Mouse (Mus musculus) gastrocnemius, postnatal 25 days (tissue): Measurements from ENCODE around the gene Ppcs. TPM values are rescaled to one million over a fixed set of nuclear protein-coding genes. Genes with fewer than 3 reads are reported as not detected.

ENCODE experiments used
- DNase-seq: peaks from one replicate; pipeline ENCODE4 v3.0.0; 2022
- long read RNA-seq, 2 experiments: library from polyadenylated mRNA; stranded (forward); transcript quantifications; one replicate each; pipeline ENCODE4 v2.0.0; 2021
- total RNA-seq, 2 experiments: library from RNA; stranded (reverse); gene quantifications; 1 replicate in 1 of 2; 2 replicates in 1 of 2; pipeline ENCODE4 v1.2.3; 2021

Gene Ppcs
- 1 to 10 TPM; 5.1 to 5.2 TPM for total RNA-seq
- long read RNA-seq, experiment 1, transcript Ppcs-201 (3 exons, 1,443 nt), result major isoform, 6 of 6 reads
- long read RNA-seq, experiment 1, partial matches to known transcripts, result 0 of 6 reads
- long read RNA-seq, experiment 1, other reads (novel, unspliced or antisense), result 0 of 6 reads
- long read RNA-seq, experiment 2, transcript Ppcs-201 (3 exons, 1,443 nt), result major isoform, 14 of 19 reads
- long read RNA-seq, experiment 2, partial matches to known transcripts, result 0 of 19 reads
- long read RNA-seq, experiment 2, other reads (novel, unspliced or antisense), result 3 of 19 reads

DNA sequence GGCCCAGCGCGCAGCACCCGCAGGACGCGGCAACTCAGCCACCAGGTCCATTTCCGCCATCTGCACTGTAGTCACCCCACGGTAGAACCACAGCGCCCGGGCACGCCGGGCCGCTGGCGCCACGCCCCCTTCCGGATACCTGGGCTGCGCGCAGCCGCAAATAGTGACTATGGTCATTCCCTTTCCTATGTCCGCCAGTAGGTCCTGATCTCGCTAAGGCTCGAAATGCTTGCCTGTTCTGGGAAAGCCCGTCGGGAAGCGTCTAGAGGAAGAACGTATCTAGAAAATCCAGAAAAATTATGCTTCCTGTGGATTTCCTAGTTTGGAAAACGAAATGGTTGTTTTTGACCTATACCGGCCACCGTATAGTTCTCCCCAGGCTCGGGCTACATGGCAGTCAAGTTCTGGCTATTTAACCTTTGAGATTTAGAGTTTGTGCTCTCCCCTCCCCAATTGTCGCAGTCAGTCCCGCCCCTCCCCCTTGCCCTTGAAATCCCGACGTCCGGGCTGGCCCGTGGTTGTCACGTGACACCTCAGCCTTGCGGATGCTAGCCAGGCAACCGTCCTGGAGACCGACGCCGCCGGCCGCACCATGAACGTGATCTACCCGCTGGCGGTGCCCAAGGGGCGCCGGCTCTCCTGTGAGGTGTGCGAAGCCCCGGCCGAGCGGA lies at the start of gene Ppcs, which contains the start of gene Zmynd12:
Ppcs (minus strand) TSS at position 127 of the 671 bp plus-strand sequence.
Zmynd12 (plus strand) TSS at position 521 of the 671 bp plus-strand sequence.
- DNase-seq, result peak; percentile 87

DNA sequence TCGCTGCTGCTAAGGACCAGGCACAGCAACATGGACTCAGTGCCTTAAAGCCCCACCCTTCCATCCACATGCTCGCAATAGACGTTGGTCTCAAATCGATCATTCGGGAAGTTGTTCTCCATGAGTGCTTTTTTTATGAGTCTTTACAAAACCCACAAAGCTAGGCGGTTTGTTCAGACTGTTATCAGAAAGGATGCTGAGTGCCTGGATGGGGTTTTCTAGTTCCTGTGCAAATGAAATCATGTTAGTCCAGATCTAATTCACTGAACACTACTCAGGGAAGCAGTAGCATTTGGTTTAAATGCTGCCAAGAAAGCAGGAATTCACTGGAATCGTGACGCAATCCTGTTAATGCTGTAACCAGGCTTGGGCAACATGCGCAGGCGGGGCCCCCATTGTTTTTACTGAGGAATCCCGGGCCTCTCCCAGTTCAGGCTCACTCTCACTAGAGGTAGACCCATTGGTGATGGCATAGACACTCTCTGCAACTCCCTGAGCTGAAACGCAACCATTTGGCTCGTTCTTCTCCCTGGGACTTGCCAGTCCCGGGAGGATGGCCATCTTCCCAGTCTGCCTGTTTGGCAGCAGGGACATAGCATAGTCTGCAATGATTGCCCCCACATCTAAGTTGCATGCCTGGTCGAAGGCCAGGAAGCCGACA lies 45.6 kb upstream of the Ppcs start:
- peak; percentile 36 for DNase-seq

DNA sequence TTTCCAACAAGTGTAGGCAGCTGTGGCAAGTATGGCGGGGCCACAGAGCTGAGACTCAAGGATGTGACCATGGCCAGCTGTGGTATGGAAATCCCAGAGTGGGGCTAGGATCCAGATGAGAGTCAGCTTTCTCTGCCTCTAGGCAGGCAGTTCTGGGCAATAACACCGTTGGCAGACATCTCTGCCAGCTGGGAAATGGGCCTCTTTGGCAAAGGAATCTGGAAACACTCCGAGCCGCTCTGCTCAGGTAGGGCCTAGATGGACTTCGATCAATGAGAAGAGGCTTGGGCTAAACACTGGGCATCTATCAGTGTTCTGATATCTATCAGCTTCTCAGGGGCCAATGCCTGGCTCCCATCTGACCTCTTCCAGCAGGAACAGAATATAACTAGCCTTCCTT lies 43.6 kb upstream of the Ppcs start:
- no peak for DNase-seq

DNA sequence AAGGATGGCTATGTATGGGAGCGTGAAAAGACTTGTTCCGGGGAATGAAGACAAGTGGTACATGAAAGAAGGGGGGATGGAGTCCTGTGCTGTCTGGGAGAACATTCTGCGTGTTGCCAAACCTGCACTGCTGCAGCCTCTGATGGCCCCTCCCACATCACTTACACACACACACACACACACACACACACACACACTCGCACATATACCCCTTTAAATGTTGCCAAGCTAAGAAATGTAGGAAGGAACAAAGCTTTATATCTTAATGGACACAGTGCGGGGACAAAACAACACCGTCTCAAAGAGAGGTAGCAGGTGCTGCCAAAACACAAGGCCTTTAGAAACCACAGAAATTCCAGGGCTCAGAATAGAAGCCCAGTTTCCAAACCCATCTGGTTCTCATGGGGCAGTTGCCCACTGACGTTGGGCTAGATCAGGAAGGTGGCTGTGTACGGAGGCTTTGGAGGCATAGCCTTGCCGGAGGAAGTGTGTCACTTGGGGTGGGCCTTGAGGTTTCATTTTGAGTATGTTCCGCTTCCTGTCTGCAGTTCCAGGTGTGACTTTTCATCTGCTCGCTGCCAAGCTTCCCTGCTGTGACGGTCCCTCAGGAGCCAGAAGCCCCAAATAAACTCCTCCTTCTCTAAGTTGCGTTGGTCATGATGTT lies 41.7 kb upstream of the Ppcs start:
- no peak for DNase-seq

DNA sequence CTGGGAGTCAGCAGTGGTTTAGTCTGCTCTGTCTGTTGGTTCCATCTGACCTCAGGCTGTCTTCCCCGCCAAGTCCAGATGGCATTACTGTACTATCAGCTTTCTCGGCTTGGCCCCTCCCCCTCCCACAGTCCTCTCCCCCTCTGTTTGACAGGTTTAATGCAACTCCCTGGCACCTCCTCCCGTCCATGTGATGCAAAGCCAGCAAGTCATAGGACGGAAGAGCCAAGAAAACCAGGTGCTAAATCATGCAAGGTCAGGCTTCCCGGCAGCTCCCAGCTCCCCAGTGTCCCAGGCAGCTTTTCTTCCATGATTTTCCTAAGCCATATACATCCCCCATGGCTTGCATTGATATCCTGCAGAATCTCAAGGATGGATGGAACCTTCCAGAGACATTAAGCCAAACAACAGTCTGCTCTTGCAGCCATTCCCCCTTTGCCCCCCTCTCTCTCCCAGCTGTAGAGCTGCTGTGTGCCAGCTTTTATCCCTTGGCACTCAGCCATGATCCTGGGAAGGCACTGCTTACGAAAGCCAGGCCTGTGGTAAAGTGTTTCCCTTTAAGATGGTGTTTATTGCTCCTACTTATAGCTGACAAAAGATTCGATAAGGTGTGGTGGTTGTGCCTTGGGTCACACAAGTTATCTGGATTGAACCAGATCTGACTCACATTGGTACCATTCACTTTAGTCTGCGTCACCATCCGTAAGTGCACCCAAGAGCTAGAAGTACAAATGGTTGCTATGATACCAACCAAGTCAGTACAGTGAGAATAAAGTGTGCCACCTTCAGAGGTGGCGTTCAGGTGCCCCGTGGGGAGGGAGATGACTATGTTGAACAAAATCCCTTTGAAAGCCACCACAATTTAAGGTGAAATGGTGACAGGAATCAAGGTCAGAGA lies 40.9 kb upstream of the Ppcs start:
- peak; percentile 72 for DNase-seq

DNA sequence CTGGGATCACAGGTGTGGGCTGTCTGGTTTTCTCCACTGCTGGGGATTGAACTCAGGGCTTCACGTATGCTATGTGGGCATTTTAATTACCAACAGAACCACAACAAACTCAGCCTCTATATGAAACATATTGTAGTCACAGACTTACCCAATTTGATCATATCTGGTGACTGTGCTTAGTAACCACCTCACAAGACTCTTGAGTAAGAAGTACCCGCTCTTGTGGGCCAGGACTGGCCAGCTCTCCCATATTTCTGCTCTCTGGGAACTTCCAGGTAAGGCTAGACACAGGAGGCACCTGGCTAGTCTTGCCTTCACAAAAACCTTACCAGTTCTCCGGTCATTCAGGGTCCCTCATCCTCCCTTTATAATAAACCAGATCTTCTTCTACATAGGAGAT lies 40.2 kb upstream of the Ppcs start:
- DNase-seq, result no peak

DNA sequence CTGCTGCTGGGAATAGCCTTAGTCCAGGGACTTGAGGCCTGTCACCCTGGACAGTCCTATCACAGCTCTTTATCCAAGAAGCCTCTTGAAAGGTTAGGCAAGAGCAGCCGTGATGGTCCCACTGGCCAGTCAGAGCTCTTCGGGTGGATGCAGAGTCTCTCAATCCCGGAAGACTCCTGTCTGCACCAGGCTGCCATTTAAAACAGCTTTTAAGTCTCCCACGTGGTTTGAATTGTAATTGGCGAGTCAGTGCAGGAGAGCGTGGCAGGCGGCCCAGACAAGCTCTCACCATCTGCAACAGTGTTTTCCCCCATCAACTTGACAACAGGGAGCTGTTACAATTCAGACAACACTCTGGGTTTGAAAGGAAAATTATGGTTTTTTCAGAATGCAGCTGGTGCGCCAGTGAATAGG lies 38.5 kb upstream of the Ppcs start:
- peak; percentile 50 for DNase-seq

DNA sequence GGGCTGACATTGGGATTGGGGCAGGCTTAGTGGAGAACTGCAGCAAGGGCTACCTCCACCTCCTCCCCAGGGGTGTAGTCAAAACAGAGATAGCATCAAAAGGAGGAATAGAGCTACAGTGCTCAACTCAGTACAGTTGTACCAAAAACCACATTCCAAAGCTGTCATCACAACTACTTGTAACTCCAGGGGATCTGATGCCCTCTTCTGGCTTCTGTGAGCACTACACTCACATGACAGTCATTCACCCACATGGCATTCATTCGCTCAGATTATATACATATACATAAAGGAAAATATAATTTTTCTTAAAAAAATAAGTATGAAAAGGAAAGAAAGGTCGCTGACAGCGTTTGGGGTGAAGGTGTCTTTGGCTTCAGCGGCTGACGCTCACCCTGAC lies 38.1 kb upstream of the Ppcs start:
- no peak for DNase-seq

DNA sequence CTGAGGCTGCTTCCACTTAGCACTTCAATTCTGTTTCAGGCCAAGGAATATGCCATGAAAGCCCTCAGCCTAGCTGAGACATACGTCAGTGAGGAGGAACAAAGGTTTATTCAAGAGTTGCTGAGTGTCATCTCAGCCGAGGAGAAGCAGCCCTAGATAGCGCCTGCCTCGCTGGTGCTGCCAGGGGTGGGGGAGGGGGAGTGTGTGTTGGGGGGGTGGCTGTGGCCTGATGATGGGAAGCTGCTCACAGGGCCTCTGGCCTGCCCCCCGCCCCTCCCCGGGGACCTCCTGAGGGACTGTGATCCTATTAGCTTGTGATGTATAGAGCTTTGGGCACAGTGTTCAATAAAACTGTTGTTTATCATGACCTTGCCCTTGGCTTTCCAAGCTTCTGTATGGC lies 31.3 kb upstream of the Ppcs start:
- no peak for DNase-seq

DNA sequence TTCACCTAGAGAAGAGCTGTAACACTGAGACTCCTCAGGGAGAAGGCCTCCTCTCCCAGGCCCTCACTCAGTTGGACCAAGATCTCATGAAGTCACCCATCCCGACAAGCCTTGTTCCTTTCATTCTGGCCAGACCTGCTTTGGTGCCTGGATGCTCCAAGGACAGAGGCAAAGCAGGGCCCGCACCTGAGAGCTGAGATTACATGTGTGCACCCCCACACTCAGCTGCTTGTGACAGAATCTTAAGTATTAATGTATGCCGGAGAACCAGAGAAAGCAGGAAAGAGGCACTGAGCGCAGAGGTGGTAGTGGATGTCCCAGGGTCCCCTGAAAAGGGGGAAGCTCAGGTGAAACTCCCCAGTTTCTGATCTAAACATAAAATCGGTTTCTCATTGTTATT lies 30.9 kb upstream of the Ppcs start:
- DNase-seq, result no peak

DNA sequence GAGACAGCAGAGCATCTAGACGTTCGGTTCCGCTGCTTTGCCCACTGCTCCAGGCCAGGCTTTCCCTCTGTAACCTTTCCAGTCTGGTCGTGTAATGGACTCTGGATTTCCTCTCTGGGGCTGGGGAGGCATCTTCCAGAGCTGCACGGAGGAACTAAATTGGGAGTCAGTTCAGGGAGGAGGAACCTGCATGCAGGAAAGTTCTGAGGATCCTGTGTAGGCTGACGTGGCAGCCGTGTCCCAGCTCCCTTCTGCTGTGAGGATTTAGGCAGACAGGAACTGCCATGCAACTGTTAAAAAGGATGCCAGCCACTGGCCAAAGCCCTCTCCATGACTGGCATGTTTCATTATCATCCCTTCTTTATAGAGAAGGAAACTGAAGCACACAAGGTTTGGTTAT lies 28.2 kb upstream of the Ppcs start:
- DNase-seq, result no peak

DNA sequence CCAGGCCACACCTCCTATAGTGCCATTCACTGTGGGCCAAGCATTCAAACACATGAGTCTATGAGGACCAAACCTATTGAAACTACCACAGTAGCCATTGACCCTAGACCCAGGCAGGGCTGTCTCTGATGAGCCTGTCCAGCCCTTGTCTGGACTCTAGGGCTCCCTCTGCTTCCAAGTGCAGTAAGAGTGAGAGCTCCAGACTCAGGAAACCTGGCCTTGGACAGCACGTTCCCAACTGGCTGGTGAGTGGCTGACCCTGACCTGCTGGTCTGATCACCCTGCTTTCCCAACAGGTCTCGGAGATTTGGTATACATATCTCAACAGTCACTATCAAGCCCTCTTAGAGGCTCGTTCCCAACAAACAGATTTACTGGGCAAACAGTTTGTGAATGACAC lies 25.6 kb upstream of the Ppcs start:
- DNase-seq, result no peak

DNA sequence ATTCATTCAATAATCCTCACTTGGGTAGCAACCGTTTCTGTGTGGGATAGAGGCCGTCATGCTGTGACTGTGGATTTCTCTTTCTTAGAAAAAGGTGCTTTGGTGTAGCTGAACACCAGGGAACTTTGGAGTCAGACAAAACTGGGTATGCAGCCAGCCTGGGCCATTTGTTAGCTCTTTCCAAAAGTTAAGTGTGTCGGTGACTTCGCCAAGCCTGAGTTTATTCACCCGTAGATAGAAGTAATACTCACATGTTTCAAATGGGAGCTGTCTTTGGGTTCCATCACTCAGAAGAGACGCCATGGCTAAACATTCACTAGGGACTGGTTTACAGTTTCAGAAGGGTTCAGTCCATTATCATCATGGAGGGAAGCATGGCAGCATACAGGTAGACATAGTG lies 25.0 kb upstream of the Ppcs start:
- no peak for DNase-seq

DNA sequence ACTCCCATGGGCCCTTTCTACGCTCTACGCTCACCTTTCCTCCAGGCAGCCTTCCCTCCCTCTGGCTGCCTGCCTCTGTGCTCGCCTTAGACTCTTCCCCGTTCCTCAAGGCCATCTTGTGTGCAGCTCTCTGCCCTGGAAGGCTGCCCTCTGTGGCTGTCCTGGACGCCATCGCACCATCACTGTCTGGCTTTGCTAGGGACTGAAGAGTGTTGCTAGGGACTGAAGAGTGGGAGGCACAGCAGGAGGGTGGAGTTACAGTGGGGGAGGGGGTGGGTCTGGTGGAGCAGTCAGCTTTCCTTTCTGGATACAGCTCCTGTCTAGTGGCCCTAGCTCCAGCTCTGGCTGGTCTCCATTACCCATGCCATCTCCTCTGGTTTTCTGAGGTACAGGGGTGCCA lies 20.3 kb upstream of the Ppcs start:
- no peak for DNase-seq

DNA sequence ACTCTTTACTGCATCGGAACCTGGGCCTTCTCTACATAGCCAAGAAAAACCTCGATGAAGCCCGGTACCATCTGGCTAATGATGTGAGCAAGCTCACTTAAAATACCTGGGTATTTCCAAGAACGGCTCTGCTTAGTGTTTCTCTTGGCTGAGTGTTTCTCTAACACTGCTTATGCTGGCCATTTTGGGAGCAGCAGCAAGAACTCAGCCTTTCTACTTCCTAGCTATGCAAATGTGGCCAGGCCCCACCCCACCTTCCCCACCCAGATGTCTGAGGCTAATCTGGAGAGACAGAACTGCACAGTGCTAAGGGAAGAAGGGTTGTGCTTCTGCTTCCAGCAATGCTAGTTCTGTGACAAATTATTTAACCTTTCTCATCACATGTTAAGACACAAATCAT lies 19.6 kb upstream of the Ppcs start:
- no peak for DNase-seq

DNA sequence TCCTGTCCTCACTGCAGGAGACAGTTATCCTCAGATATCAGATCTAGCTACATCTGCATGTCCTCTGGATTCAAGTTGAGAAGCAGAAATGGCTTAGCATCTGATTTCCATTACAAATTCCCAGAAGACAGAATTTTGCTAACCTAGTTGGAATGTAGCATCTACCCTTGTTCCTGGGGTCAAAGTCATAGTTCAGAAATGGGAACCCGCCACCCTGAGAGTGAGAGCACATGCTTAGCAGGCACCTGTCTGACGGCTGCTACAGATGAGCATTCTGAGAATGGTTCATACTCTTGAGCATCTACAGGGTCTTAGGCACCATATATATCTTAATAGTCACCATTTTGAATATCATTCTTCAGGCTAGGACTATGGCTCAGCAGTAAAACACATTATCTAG lies 15.7 kb upstream of the Ppcs start:
- no peak for DNase-seq

DNA sequence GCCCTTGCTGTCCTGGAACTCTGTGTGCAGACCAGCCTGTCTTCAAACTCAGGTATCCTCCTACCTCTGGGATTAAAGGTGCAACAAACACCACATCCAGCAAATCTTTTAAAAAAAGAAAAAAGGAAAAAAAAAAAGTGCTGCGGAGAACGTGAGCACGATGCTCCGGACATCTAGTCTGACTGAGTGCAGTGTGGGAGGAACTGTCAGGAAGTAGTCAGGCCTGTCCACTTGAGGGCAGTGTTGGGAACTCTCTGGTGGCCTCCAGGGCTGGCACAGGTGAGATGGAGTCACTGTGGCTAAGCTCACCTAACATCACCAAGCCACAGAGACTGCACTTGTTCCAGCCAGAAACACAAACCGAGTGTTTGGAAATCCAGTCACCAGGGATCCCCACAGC lies 8.5 kb upstream of the Ppcs start:
- no peak for DNase-seq

DNA sequence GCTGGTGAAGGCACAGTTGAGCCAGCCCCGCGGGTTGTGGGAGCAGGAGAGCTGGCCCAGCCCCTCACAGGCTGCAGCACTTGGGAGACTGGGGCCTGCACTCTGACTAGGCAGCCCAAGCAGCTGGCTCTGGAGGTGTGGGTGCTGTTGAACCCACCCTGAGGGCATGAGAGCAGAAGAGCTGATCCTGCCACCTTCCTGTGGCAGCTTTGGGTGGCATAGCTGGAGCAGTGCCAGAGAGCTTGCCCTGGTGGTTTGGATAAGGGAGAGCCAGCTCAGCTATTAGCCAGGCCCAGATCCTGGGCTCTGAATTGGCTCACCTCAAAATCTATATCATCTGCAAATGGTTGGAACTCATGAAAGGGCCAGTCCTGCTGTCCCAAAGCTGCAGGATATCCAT lies 5.5 kb upstream of the Ppcs start:
- DNase-seq, result no peak

DNA sequence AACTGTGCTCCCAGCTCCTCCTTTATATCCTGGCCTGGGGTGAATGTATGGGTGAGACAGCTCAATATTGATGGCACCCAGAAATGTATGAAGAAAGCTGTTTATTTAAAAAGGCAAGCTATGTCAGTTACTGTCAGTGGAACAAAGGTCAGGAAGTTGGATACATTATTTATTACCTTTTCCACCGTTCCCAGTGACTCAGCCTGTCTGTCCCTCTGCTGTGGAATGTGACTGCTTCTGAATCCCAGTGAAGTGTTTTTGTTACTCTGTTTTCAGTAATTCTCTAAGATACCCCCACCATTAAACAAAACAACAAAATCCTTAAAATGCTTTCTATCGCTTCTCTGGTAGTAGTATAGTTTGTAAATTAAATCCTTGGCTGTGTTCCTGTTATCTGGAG lies 3.4 kb upstream of the Ppcs start:
- no peak for DNase-seq

DNA sequence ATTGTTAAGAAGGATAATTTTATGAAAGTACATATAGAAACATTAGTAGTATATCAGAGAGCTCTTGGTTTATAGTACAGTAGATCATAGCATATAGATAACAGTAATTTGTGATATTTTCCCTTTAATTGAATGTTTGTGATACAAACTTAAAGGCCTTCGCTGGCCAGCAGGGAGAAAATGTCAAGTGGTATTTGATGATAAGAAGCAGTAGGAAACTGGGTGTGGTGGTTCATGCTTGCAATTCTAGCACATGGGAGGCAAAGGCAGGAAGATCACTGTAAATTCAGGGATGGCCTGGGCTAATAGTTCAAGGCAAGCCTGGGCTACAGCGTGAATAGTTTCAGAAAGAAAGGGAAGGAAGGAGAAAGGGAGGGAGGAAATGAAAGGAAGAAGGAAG lies 2.9 kb upstream of the Ppcs start:
- no peak for DNase-seq

DNA sequence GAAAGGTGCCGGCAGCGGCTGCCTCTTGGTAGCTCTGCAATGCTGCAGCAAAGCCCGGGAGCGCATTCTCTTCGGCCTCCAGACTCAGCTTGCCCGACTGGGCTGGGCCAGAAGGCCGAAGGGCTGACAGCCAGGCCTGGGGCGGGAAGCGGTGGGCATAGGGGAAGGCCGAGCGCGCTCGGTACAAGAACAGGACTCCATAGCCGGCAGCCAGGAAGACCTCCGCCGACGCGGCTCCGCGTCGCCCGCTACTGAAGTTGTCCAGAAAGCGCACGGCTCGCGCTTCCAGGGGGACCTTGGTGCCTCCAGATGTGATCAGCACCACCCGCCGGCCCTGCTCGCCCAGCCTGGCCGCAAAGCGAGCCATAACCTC lies 313 bp downstream of the Ppcs start:
- DNase-seq, result no peak

DNA sequence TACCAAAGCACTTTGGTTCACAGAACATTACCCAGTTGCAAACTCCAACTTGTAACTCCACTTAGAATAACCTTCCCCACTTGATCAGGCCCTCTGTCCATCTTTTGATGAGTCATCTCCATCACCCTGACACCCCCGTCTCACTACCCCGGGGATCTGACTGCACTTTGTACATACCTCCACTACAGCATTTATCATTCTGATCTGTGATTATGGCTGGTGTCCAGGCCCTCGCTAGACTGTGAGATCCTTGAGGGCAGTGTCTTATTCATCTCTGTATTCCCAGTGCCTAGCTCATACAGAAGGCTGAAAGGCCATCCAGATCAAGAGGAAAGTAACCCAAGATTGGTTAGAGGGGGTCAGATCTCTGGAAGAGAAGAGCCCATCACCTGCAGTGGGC lies 1.0 kb downstream of the Ppcs start:
- no peak for DNase-seq
